Mouse (Mus musculus): Measurements from ENCODE around the gene 4930562C15Rik. TPM values are rescaled to one million over a fixed set of nuclear protein-coding genes. Genes with fewer than 3 reads are reported as not detected.

Gene 4930562C15Rik
- total RNA-seq, 2 experiments from 2014 or later: not detected

DNA sequence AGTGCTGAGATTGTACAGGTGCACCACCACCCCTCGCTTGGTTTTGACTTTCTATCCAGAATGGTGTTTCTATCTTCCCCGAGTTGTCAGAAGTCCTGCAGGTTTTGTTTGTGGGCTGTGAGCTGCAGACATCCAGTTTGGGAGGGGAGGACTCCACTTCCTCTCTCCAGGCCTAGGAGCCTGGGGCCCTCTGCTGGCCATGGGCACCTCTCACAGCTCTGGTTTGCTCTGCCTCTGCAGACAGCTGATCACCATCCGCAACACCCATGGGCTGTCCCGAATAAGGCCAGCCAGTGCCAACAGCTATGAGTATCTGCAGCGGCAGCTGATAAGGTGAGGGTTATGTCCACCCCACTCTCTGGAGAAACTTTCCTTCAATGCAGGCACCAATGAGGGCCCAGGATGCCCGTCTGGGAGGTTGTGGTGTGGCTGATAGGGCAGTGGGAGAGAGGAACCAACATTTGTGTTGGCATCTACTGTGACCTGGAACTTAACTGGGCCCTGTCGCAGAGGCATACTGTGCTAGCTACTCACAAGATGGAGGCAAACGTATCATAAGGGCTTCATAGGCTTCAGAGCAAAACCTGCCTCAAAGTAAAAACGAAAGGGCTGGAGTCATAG, 27.8 kb downstream of the 4930562C15Rik start:
- DNase-seq: peak; percentile 67

- no peak for DNase-seq
Observed at GRCm38 (mm10) chr16:4863742-4864141, 28.5 kb downstream of the 4930562C15Rik start.

- DNase-seq: no peak
Observed at GRCm38 (mm10) chr16:4866101-4866695, 31.0 kb downstream of the 4930562C15Rik start.

DNA sequence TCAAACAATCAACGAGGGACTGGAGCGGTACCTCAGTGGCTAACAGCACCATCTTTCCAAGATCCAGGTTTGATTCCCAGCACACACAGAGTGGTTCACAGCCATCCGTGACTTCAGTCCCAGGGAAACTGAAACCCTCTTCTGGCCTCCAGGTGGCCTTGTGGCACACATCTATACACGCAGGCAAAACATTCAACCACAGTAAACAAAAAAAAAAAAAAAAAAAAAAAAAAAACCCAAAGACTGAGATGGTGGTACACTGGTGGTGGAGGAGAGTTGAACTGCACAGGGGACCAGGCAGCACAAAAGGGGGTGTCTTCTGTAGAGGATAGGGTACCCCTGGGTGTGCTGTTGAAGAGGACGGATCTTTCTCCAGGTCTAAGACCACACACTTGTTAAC, 35.3 kb downstream of the 4930562C15Rik start:
- no peak for DNase-seq

GRCm38 (mm10) chr16:4871926-4872325, 36.7 kb downstream of the 4930562C15Rik start:
- DNase-seq: no peak

- no peak for DNase-seq
Observed at GRCm38 (mm10) chr16:4875198-4876032, 40.2 kb downstream of the 4930562C15Rik start.

- DNase-seq: no peak
Observed at GRCm38 (mm10) chr16:4876033-4876680, 40.9 kb downstream of the 4930562C15Rik start.

DNA sequence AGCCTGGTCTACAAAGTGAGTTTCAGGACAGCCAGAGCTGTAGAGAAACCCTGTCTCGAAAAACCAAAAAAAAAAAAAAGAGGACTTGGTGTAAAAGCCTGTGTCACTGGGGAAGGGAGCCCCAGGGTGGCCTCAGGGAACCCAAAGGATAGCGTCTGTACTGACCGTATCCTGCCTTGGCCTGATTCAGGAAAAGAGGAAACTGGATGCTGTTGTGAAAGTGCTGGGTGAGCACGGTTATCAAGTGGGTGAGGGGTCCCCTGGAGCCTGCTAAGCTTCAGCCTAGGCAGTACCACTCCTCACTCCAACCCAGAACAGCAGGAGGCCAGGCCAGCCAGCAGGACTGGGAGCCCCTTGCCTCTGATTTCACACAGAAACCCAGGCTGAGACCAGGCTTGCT, 42.0 kb downstream of the 4930562C15Rik start:
- DNase-seq: no peak

GRCm38 (mm10) chr16:4877701-4878100, 42.5 kb downstream of the 4930562C15Rik start:
- no peak for DNase-seq

DNA sequence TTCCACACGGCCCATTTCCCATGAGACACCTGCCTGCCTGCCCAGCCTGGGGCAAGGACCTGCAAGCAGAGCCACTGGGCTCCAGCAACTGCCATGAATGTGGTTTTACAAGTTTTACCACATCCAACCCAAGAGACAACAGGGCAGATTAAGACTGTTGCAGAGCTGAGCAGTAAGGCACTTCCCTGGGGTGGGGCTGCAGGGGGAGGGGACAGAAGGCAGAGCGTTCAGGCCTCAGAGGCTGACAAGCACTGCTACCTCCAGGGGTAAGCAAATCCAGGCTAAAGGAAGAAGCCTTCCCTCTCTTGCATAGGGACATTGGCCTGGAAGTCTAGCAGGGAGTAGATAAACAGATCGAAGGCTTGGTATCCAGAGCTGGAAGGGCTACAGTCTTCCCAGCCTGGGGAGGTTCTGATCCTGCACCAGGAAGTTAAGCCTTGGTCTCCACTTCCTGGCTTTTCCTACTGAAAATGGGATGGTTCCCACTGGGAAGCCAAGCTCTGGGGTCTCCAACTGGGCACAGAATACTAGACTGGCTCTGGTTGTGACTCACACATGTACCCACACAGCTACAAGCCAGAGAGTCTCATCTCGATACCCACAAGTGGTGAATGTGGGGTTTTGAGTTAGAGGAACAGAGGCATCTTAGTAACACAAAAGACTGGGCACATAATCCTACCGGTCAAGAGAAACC, 43.1 kb downstream of the 4930562C15Rik start:
- DNase-seq: peak; percentile 50

- DNase-seq: peak; percentile 57
Observed at GRCm38 (mm10) chr16:4879101-4879707, 44.0 kb downstream of the 4930562C15Rik start.

DNA sequence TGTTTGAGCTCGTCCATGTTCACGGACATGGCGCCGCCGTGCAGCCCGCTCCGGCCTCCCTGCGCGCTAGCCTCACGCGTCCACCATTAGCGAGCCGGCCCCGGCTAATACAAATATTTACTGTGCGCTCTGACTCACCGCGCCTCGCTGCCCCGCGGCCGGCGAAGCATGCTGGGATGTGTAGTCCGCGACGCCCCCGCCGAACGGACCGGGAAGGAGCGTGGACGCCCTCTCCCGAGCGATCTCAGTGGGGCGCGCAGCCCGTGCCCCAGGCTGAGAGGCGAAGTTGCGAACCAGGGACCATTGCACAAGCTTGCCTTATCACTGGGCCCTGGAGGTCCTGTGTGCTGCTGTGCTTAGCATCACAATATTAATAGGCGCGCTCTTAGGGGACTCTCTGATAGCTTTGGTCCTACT, 44.5 kb downstream of the 4930562C15Rik start:
- DNase-seq: peak; percentile 87

DNA sequence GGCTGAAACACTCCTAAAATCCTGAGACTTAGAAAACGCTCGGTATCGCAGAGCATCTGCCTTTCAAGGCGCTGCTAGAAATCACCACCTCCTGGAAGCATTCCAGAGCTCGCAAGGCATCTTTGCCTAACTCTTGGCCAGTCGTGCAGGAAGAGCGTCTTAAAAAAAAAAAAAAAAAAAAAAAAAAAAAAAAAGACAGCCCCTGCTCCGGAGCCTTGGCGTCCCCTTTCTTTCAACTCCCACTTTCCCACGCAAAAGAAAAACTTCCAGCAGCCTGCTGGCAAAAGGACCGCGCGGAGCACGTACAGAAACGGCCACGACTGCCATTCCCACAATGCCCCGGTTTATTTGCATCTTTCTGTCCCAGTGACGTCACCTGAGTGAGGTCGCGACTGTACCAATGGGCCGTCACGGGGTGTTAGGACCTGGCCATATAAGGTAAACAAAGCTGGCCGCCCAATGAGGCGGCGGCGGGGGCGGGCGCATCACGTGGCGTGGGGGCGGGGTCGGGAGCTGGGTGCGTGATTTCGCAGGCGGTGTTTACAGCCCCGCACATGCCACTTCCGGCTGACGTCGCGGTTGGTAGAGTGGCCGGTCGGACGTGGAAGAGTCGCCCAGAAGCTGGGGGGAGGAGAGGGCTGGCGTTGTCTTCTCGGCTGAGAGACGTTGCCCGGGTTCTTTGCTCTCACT, 45.1 kb downstream of the 4930562C15Rik start, which contains the start of gene Ubald1:
Gene Ubald1, minus strand, starts transcription at position 180 of the 690 bp plus-strand sequence.
- DNase-seq: peak; percentile 99

DNA sequence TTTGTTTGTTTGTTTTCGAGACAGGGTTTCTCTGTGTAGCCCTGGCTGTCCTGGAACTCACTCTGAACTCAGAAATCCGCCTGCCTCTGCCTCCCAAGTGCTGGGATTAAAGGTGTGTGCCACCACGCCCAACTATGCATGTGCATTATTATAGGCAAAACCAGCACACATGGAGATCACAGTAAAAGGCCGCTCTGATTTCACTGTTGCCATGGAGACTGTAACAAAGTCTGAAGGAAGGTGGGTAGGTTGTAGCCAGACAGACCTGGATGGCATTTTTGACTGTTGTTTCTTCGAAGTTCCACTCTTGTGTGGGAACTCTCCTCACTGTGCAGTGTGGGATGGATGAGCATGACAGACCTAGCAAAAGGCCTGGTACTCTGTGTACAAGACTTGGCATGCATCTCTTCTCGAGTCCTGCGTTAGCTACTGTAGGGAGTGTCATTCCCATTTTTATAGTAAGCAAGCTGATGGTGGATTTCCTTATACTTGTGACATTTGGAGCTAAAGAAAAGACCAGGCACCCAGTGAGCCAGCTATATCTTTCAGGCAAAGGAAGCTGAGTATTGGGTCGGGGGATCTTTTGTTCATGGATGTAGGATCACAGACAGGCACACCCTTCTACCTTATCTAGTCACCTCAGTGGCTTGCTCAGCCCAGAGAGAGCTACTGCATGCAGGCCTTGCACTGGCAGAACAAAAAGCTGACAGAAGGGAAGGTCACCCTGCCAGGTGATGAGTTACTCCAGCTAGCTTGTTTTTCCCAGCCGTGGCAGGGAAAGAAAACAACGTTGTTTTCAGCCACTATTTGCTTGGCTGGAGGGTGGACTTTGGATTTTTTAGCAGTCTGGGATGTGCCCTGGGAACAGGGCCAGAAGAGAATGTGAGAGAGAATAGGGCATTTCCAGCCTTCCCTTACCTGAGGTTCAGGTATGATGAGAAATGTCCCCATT, 46.5 kb downstream of the 4930562C15Rik start:
- DNase-seq: no peak

DNA sequence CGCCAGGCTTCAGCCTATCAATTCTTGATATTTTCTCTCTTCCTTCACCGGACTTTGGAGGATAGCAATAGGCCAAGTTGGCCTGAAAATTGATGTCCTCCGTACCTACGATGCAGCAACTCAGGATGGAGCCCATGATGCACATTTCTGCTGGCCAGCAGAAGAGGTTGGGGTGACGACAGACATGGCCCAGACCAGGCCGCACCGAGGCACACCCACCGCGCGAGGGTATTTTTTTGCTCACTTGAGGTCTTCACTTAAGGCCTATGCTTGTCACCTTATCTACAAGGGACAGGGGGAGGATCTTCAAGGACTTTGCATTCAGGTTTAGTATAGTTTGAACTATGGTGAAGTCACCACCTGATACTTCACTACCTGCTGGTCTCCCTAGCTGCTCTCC, 49.7 kb downstream of the 4930562C15Rik start:
- no peak for DNase-seq

DNA sequence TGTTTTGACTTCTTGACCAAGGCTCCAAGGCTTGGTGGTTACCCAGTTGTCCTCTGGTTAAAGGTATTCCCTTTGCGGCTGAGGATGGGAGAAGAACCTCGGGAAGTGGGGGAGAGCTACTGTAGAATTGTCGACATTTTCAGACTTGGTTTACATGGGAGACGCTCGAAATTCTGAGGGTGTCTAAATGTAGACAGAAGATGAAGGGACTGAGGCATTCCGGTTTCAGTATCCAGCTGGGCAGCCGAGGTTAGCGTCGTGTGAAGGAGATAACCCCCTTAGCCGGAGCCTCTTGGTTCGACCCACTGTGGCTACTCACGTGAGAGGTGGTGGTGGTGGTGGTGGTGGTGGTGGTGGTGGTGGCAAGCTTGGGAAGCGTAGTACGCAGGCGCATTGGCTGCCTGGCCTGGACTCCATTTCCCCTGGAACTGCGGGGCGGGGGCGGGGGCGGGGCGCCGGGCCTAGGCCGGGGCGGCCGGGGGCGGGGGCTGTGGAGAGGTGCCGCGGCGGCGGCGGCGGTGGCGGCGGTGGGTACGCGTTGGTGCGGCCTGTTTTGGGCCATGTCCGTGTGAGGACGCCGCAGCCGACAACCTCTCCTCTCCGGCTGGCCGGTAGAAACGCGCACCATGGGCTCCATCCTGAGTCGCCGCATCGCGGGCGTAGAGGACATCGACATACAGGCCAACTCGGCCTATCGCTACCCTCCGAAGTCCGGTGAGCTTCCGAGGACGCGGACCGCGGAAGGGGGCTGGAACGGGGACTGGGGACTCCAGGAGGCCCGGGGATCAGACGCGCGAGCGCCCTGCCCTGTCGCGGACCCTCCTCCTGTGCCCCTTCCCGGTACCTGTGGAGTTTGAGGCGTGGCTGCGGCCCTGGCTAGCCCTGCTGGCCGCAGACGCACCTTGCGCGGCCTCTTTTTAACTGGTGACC, 50.8 kb downstream of the 4930562C15Rik start, which contains the start of gene Mgrn1:
Gene Mgrn1, plus strand, starts transcription at position 490 of the 930 bp plus-strand sequence.
- DNase-seq: peak; percentile 88

- DNase-seq: no peak
Observed at GRCm38 (mm10) chr16:4886690-4887020, 51.4 kb downstream of the 4930562C15Rik start.

DNA sequence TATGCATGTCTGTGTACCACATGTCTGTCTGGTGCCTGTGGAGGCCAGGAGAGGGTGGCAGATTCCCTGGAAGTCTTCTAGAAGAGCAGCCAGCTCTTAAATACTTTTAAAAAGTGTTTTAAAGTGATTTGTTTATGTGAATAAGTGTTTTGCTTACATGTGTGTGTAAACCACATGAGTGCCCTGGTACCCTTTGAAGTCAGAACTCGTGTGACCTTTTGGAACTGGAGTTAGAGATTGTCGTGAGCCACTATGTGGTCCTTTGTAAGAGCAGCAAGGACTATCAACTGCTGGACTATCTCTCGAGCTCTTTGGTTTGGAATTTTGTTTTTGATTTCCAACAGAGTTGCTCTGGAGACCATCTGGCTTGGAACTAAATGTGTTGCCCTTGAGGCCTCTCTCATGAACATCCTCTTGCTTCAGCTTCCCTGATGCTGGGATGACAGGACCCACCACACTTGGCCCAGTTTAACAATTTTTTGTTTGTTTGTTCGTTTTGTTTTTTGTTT, 55.0 kb downstream of the 4930562C15Rik start:
- no peak for DNase-seq

Data from gastrocnemius, postnatal 25 days (tissue).